Mouse (Mus musculus) Patski (cell line): ENCODE measurements around the gene Nrros. TPM values are rescaled to one million over a fixed set of nuclear protein-coding genes. Genes with fewer than 3 reads are reported as not detected.

Experiments used
- ATAC-seq: fragments of 100-300 bp; one replicate; pipeline ENCODE4 v1.8.0; 2021
- CTCF ChIA-PET: fragments of 350-600 bp; sonication (Branson Sonifier 250); formaldehyde crosslinking; loops from one replicate; lab custom pipeline; 2022; ENCODE audit warnings: inconsistent platforms; lab: Charles Lee
- POLR2A ChIA-PET: fragments of 350-600 bp; sonication (Branson Sonifier 250); formaldehyde crosslinking; loops from one replicate; lab custom pipeline; 2022; ENCODE audit warnings: antibody characterized with exemption, inconsistent platforms; lab: Charles Lee
- DNase-seq: peaks from one replicate; pipeline ENCODE4 v3.0.0-alpha.2; 2011; ENCODE audit warnings: low read depth, low spot score
- H3K27me3 ChIP-seq: fragments of 371-371 bp; one replicate; pipeline ENCODE4 v1.5.1; 2021
- CTCF ChIP-seq: fragments of 100-300 bp; IDR thresholded peaks from one replicate; pipeline ENCODE4 v1.5.1; 2021
- in situ Hi-C: fragments of 300-500 bp; cut with MboI; formaldehyde crosslinking; loops from 3 replicates; pipeline ENCODE4 v1.11.1; 2018; ENCODE audit warnings: low pct_unique_long_range_greater_than_20kb, mixed read lengths
- polyA plus RNA-seq: library from polyadenylated mRNA; unstranded; gene quantifications from one replicate; pipeline ENCODE4 v1.2.3, GENCODE M21; 2021

Nrros gene
- polyA plus RNA-seq, 1 experiment from 2014 or later: not detected

DNA sequence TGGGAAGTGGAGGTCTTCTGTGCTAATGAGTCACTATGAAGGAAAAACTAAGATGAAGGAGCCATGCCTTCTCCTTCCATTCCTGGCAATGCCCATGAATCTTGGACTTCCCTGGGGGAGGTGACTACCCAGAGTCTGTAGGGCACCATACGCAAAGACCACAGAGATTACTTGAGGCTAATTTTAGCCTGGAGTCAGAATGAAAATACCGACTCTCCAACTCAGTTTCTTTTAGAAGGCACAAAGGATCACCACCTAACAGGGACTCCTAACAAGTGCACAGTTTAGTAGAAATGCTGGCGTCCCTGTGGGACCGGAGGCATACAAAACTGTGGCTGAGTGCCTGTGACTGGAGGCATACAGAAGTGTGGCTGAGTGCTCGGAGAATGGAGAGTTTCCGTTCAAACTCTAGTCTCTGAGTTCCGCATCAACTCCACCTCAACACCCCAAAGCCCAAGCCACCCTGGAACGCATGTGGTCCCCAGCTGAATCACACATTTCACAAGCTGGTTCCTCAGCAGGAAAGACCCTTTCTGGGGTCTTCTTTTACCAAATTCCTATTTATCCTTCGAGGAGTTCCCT lies 4.6 kb downstream of the Nrros start:
- in situ Hi-C loops: no loop called here
- POLR2A ChIA-PET: no interaction called here
- no peak for ATAC-seq

DNA sequence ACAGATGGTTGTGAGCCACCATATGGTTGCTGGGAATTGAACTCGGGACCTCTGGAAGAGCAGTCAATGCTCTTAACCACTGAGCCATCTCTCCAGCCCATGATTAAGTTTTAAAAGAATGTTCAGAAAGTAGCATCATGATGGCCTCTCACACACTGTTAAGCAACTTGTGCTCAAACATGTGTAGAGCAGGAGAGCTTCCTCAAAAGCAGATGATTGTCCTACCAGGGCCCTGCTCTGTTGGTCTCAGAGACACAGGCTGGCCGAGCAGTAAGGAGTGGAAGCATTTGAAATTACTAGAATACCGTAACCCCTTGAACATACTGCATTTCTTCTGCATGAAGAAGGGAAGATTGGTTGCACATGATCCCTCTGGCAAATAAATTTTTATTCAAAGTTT lies 6.4 kb downstream of the Nrros start:
- no peak for DNase-seq
- ChIA-PET CTCF (no interaction called here), POLR2A (no interaction called here)
- no peak for ATAC-seq
- peaks cover 28% of the 10 kb centered on the region for H3K27me3 ChIP-seq
- TF ChIP-seq CTCF: no peak
- in situ Hi-C loops: no loop called here

More for the DNA sequence above, 4.6 kb downstream of the Nrros start:
- H3K27me3 ChIP-seq: peaks cover 34% of the 10 kb centered on the region
- no peak for TF ChIP-seq CTCF
- no peak for DNase-seq
- CTCF ChIA-PET: no interaction called here

DNA sequence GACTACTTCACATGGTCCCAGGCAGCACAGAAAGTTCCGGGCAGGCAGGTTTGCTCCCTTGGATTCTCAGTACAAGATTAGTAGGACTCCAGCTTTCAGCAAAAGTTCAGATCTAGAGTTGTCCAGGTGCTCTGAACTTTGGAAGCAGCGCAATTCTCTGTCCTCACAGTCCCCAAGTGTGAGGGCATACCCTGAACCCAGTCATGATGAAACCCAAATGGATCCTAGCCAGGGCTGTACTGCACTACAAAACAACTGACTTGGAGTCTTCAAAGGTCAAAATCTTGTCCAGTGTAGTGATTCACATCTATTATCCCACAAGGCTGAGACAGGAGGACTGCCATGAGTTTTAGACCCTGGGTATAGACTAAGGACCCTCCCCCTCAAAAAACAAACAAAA lies 8.0 kb downstream of the Nrros start:
- TF ChIP-seq CTCF: no peak
- peaks cover 21% of the 10 kb centered on the region for H3K27me3 ChIP-seq
- ChIA-PET CTCF (no interaction called here), POLR2A (interaction anchor here (1.0 kb wide), 1 partner anchor 31 kb away, joined by 4 read pairs; no protein-coding TSS in a partner anchor)
- no peak for DNase-seq
- in situ Hi-C loops: no loop called here
- no peak for ATAC-seq

DNA sequence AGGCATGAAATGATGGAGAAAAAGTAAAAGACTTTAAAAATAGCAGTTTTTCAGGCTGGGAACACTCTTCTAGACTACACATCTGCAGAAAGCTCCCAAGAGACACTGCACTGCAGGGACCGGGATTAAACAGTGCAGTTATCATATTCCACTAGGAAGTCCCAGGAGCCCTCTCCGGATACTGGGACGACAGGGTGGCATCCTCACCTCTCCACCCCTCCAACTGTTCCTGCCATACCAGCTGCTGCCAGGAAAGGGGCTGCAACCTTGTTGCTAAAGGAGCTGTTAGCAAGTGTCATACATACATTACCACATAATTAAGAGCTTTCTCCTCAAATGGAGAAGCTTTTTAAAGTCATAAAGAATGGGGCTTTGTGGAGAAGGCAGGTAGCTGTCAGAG lies 8.7 kb downstream of the Nrros start:
- H3K27me3 ChIP-seq: peaks cover 21% of the 10 kb centered on the region
- ChIA-PET CTCF (no interaction called here), POLR2A (no interaction called here)
- DNase-seq (no peak), ATAC-seq (no peak)
- in situ Hi-C loops: no loop called here
- TF ChIP-seq CTCF: no peak

DNA sequence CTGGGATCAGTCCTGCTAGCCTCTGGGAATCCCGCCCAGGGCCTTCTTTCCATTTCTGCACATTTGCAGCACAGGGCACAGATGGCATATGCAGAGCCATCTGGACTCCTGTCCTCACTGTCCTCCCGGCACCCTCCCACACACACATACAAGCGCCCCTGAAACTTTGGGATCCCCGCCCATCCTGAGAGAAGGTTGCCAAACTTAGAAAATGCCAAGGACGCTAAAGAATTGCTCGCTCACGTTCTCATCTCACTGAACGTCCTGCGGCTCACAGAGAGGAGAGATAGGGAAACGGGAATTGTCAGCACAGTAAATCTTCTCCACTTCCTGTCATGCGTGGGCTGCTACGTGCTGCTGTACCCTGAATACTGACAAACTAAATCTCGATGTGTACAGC lies 11.0 kb downstream of the Nrros start:
- in situ Hi-C loops: no loop called here
- ATAC-seq (no peak), DNase-seq (no peak)
- TF ChIP-seq CTCF: no peak
- CTCF ChIA-PET: no interaction called here
- POLR2A ChIA-PET: no interaction called here
- H3K27me3 ChIP-seq: peaks cover 13% of the 10 kb centered on the region

DNA sequence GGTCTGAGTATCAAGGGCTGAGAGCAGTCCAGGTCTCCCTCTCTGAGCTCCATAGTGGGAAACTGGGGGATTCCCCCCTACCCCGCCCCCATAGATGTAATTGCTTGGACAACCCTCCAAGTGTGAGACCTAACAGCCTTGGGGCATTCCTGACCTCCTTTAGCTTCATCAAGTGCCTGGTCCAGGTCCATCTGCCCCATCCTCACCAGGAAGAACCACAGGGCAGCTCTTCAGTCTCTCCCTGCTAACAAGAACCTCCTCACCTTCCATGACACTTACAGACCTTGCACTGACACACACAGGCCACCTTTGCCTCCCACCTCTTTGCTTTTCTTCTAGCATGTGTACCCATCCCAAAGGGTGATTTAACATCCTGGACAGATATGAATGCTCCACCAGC lies 11.4 kb downstream of the Nrros start:
- TF ChIP-seq CTCF: no peak
- ATAC-seq (no peak), DNase-seq (no peak)
- in situ Hi-C loops: no loop called here
- H3K27me3 ChIP-seq: peaks cover 13% of the 10 kb centered on the region
- POLR2A ChIA-PET: no interaction called here
- CTCF ChIA-PET: no interaction called here

DNA sequence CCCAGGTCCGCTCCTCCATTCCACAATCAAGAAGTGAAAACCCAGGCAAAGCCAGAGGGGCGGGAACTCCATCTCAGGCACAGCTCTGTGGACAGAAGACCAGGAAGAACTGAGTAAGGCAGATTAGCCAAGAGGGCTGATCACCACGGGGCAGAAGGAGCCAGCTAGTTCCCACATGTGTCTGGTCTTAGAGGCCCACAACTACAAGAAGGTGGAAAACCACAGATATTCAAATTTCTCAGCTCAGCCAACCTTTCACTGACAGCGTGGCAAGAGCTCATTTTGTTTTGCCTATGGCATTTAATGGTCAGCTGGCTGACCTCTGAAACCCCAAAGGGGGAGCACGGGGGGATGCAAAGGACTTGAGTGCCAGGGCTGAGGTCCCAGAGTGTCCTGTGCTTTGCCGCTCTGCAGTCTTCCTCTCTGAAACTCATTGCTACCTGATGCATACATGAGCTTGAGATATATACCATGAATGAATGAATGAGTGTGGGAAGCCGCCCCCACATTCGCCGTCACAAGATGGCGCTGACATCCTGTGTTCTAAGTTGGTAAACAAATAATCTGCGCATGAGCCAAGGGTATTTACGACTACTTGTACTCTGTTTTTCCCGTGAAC lies 17.7 kb downstream of the Nrros start:
- DNase-seq: no peak
- ChIA-PET CTCF (interaction anchor here (1.4 kb wide), 1 partner anchor 14 kb away, joined by 3 read pairs; no protein-coding TSS in a partner anchor), POLR2A (no interaction called here)
- in situ Hi-C loops: no loop called here
- peaks cover 9% of the 10 kb centered on the region for H3K27me3 ChIP-seq
- TF ChIP-seq CTCF: no peak
- no peak for ATAC-seq

DNA sequence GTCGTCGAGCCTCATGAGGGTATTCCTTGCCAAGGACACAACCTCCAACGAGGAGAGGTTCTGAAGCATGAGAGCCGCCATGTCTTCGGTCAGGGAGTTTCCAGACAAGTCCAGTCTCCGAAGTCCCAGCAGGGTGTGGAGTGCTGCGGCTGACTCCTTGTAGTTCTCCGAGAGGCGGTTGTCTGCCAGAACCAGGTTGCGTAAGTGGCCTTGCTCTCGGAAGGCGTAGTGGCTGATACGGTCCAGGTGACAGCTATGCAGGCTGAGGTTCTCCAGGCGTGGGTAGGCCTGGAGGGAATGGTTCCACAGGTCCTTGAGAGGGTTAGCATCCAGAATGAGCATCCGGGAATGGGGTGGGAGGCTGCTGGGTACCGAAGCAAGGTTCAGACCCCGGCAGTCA lies 20.8 kb downstream of the Nrros start:
- CTCF ChIA-PET: interaction anchor here (0.9 kb wide), 1 partner anchor 11 kb away, joined by 4 read pairs; no protein-coding TSS in a partner anchor

DNA sequence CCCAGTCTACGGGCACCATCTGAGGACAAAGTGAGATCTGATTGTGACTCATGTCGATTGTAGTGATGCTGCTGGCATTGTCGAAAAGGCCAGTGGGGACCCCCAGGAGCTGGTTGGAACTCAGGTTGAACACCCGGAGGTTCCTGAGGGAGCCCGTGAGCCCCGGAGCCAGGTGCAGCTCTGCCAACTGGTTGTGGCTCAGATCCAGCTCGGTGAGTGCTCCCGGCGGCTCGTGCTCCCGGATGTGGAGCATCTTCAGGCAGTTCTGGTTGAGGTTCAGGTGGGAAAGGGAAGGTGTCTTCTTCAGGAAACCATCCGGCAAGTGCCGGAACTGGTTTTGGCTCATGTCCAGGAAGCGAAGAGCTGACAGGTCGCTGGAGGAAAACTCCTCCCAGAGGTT lies 21.6 kb downstream of the Nrros start:
- TF ChIP-seq CTCF: no peak
- POLR2A ChIA-PET: no interaction called here
- H3K27me3 ChIP-seq: peaks cover 27% of the 10 kb centered on the region
- in situ Hi-C loops: no loop called here
- CTCF ChIA-PET: interaction anchor here (0.9 kb wide), 1 partner anchor 11 kb away, joined by 4 read pairs; no protein-coding TSS in a partner anchor
- ATAC-seq (no peak), DNase-seq (no peak)

More for the DNA sequence above, 20.8 kb downstream of the Nrros start:
- POLR2A ChIA-PET: no interaction called here
- peaks cover 20% of the 10 kb centered on the region for H3K27me3 ChIP-seq
- ATAC-seq: no peak
- no peak for DNase-seq
- TF ChIP-seq CTCF: no peak
- in situ Hi-C loops: no loop called here

DNA sequence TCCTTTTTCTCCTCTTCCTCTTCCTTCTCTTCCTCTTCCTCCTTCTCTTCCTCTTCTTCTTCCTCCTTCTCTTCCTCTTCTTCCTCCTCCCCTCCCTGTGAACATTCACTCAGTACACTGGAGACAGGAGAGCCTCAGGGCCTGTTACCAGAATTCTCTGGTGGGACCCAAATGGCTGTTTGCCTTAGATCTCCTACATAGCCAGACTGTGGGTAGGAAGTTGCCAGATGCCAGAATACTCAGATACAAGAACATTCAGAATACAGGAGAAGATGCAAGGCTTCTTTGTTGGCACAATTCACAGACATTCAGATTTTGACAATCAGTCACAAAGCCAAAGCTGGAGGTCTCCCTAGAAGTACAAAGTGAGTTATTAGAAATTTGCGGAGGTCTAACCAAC lies 26.4 kb downstream of the Nrros start:
- DNase-seq (no peak), ATAC-seq (no peak)
- in situ Hi-C loops: no loop called here
- no peak for TF ChIP-seq CTCF
- POLR2A ChIA-PET: no interaction called here
- peaks cover 42% of the 10 kb centered on the region for H3K27me3 ChIP-seq
- CTCF ChIA-PET: no interaction called here

DNA sequence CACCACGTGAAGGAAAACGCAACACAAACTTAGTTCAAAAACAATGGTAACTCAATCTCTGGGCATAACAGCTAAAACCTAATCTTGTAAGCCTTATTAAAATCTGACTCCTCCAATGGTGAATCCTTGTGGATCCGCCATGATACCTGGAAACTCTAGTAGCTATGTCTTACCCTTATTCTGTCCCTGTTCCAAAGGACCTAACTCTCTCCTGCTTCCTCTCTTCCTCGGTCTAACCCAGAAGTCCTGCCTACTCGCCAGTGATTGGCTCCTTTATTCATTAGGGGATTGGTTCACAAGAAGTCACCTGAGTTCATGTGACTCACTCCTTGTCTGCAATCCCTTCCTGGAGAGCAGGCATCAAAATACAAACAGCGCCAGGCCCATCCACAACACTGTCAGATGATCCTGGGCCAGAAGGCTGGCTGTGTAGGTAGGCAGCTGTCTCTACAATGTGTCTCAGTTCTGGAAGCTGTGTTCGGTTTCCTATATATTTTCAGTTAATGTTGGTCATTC lies 29.5 kb downstream of the Nrros start:
- TF ChIP-seq CTCF: no peak
- CTCF ChIA-PET: interaction anchor here (1.3 kb wide), 1 partner anchor 10 kb away, joined by 4 read pairs; no protein-coding TSS in a partner anchor
- POLR2A ChIA-PET: no interaction called here
- H3K27me3 ChIP-seq: peaks cover 45% of the 10 kb centered on the region
- in situ Hi-C loops: no loop called here
- ATAC-seq: no peak
- no peak for DNase-seq
